Mouse (Mus musculus) small intestine, adult 2 months (tissue): Measurements from ENCODE around the gene Psen1.

Experiments used
- CTCF ChIP-seq: fragments of 200-500 bp; IDR thresholded peaks from 2 replicates; pipeline ENCODE4 v1.5.1; 2012; ENCODE audit warnings: low read depth, mild to moderate bottlenecking, control low read depth, inconsistent platforms, low read length, moderate library complexity, mixed read lengths; ENCODE audit not compliant: insufficient replicate concordance, insufficient read length; ENCODE audit errors: extremely low read depth
- POLR2A ChIP-seq: fragments of 200-500 bp; IDR thresholded peaks from 2 replicates; pipeline ENCODE4 v1.6.1; 2012; ENCODE audit warnings: low read depth, mild to moderate bottlenecking, control low read depth, inconsistent platforms, low read length, moderate library complexity

- TF ChIP-seq CTCF (no peak), POLR2A (no peak)
Measured at GRCm38 (mm10) chr12:83650346-83650745, 37.6 kb upstream of the Psen1 start.
